Mouse (Mus musculus) G1E (cell line): ENCODE data around the gene Dgcr8.

Experiments
- CTCF ChIP-seq: IDR thresholded peaks from 2 replicates; pipeline ENCODE4 v1.5.1; 2012; ENCODE audit warnings: low read depth, low read length, inconsistent platforms, mixed read lengths
- GATA1 ChIP-seq: IDR thresholded peaks from 2 replicates; pipeline ENCODE4 v1.6.1; 2012; ENCODE audit warnings: borderline replicate concordance, low read length, inconsistent platforms, mixed read lengths
- GATA2 ChIP-seq: IDR thresholded peaks from 2 replicates; pipeline ENCODE4 v1.6.1; 2012; ENCODE audit warnings: low read depth, low read length, inconsistent platforms, borderline replicate concordance

DNA sequence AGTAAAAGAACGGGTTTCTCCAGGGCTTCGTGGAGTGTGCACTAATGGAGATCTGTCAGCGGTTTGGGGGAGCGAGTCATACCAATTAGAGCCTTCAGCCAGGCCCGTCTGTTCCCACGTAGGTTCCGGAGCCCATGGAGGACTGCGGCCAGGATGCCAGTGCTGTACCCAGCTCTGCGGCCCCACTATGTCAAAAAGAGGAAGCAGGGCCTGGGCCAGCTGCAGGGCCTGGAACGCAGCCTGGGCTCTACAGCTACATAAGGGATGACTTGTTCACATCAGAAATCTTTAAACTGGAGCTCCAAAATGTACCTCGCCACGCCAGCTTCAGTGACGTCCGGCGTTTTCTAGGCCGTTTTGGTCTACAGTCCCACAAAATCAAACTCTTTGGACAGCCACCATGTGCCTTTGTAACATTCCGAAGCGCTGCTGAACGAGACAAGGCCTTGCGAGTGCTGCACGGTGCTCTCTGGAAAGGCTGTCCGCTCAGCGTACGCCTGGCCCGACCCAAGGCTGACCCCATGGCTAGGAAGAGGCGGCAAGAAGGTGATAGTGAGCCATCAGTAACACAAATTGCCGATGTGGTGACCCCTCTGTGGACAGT is 39.6 kb downstream of the Dgcr8 start:
- TF ChIP-seq CTCF (no peak), GATA1 (no peak), GATA2 (no peak)
